13 mouse cellular contexts compared by ENCODE assay signal in the genomic region with DNA sequence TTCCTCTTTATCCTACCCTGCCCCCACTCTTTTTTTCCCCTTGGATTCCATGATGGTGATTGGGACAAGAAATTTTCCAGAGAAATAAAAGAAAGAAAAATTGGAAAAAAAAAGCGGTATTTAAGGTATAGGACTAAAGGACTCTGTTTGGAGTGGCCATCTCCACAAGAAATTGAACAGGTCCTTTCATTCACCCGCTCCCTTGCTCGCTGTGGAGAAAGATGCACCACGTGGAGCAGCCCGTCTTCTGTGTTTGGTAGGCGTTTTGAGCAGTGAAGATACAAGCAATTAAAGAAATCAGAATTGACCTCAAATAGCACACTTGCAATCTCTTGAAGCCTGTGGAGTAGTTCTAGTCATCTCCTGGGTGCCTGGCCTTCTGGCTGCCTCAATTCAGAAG.
DNase-seq lines count a peak whose midpoint lies in the region; ATAC-seq and TF ChIP-seq lines count a peak whose summit lies in the region.
"Had no signal": no experiment of that assay in that cellular context is flagged by ENCODE, and none has a peak within 500 bp of the region (broad histone marks: within the 10 kb centered on the region; RNA-seq: fewer than 3 reads in every experiment).

No protein-coding gene starts in this region.

- H3K79me2 ChIP-seq in heart, adult 2 months (replicated peaks; ENCODE audit: control insufficient read depth, insufficient read depth, low read length): no peaks in the 10 kb centered on the region

- no peaks in the 10 kb centered on the region for H3K36me3 ChIP-seq in heart, embryonic 12.5 days
- H3K36me3 ChIP-seq in heart, adult 2 months (ENCODE audit: control insufficient read depth, insufficient read depth, low read length): no peaks in the 10 kb centered on the region
- H3K36me3 ChIP-seq in forebrain, embryonic 12.5 days (replicated peaks): no peaks in the 10 kb centered on the region
- no peaks in the 10 kb centered on the region for H3K36me3 ChIP-seq in hindbrain, embryonic 15.5 days
- H3K36me3 ChIP-seq in midbrain, embryonic 16.5 days (ENCODE audit: control insufficient read depth, insufficient read depth, low read length): no peaks in the 10 kb centered on the region
- H3K36me3 ChIP-seq in intestine, postnatal 0 days (ENCODE audit: control insufficient read depth, insufficient read depth): no peaks in the 10 kb centered on the region
- H3K36me3 ChIP-seq: liver, embryonic 15.5 days had no signal

- 34% methylated on average over 6 of the region's 6 CpGs for WGBS in heart, embryonic 12.5 days
- WGBS in heart, adult 2 months: 35% methylated on average over 6 of the region's 6 CpGs
- WGBS in forebrain, embryonic 12.5 days: 26% methylated on average over 6 of the region's 6 CpGs
- 29% methylated on average over 6 of the region's 6 CpGs for WGBS in hindbrain, embryonic 15.5 days
- 31% methylated on average over 6 of the region's 6 CpGs for WGBS in midbrain, embryonic 16.5 days
- WGBS in intestine, postnatal 0 days: 47% methylated on average over 6 of the region's 6 CpGs

- no peak overlapping the region for H3K4me3 ChIP-seq in heart, embryonic 12.5 days
- H3K4me3 ChIP-seq in heart, adult 2 months: no peak overlapping the region
- no peak overlapping the region for H3K4me3 ChIP-seq in forebrain, embryonic 12.5 days (replicated peaks)
- no peak overlapping the region for H3K4me3 ChIP-seq in hindbrain, embryonic 15.5 days
- peak overlapping the region; percentile 22; the same call in 1 of the 2 replicates for H3K4me3 ChIP-seq in midbrain, embryonic 16.5 days (ENCODE audit: low read depth, low read length)
- H3K4me3 ChIP-seq in intestine, postnatal 0 days (ENCODE audit: low read depth, low read length): no peak overlapping the region
- H3K4me3 ChIP-seq: liver, embryonic 15.5 days had no signal

- peak overlapping the region; percentile 64 for H3K4me2 ChIP-seq in heart, embryonic 12.5 days
- H3K4me2 ChIP-seq in forebrain, embryonic 12.5 days: peak overlapping the region; percentile 38; the same call in 1 of the 2 replicates
- H3K4me2 ChIP-seq in hindbrain, embryonic 15.5 days: peak overlapping the region; percentile 49
- H3K4me2 ChIP-seq in midbrain, embryonic 16.5 days (ENCODE audit: low read length): peak overlapping the region; percentile 46
- no peak overlapping the region for H3K4me2 ChIP-seq in intestine, postnatal 0 days (replicated peaks; ENCODE audit: low read depth)
- H3K4me2 ChIP-seq: liver, embryonic 15.5 days had no signal

- no peak for ATAC-seq in heart, embryonic 12.5 days (ENCODE audit: insufficient number of reproducible peaks, low FRiP score)
- no peak for ATAC-seq in forebrain, embryonic 12.5 days (ENCODE audit: low FRiP score)
- ATAC-seq in hindbrain, embryonic 15.5 days (ENCODE audit: low FRiP score, low read depth): no peak
- no peak for ATAC-seq in midbrain, embryonic 16.5 days
- ATAC-seq in intestine, postnatal 0 days: no peak

- TF ChIP-seq EP300 in heart, adult 2 months (IDR thresholded peaks at IDR 0.05; ENCODE audit: insufficient read depth, low read depth, low read length): no peak

- no peak overlapping the region for H3K9ac ChIP-seq in heart, embryonic 12.5 days
- no peak overlapping the region for H3K9ac ChIP-seq in heart, adult 2 months (ENCODE audit: low read depth, low read length)
- no peak overlapping the region for H3K9ac ChIP-seq in forebrain, embryonic 12.5 days
- H3K9ac ChIP-seq in hindbrain, embryonic 15.5 days: no peak overlapping the region
- no peak overlapping the region for H3K9ac ChIP-seq in midbrain, embryonic 16.5 days (ENCODE audit: low read depth, low read length)
- H3K9ac ChIP-seq in intestine, postnatal 0 days (ENCODE audit: low read depth, low read length): no peak overlapping the region
- H3K9ac ChIP-seq: liver, embryonic 15.5 days had no signal

- DNase-seq in heart, adult 2 months: no peak
- DNase-seq in left cerebral cortex, postnatal 14 days (ENCODE audit: low spot score in 2 of 2): no peak
- DNase-seq in Muller cell, postnatal 12 days (ENCODE audit: inconsistent ontology term): no peak
- DNase-seq: adrenal gland, postnatal 25 days; cerebellum, postnatal 36 days; lung, postnatal 14 days; right cerebral cortex, postnatal 14 days had no signal

- intact Hi-C loops in heart, adult 2 months (cut with DNase I): no loop called here
- intact Hi-C loops in left cerebral cortex, postnatal 14 days (cut with DNase I): no loop called here

- H3K27ac ChIP-seq in heart, embryonic 12.5 days (ENCODE audit: poor library complexity, severe bottlenecking): no peak overlapping the region
- no peak overlapping the region for H3K27ac ChIP-seq in heart, adult 2 months
- no peak overlapping the region for H3K27ac ChIP-seq in forebrain, embryonic 12.5 days
- no peak overlapping the region for H3K27ac ChIP-seq in hindbrain, embryonic 15.5 days (replicated peaks)
- H3K27ac ChIP-seq in midbrain, embryonic 16.5 days (ENCODE audit: low read length): no peak overlapping the region
- H3K27ac ChIP-seq in intestine, postnatal 0 days (ENCODE audit: low read depth, low read length): no peak overlapping the region
- H3K27ac ChIP-seq: liver, embryonic 15.5 days had no signal

- no peaks in the 10 kb centered on the region for H3K9me3 ChIP-seq in heart, embryonic 12.5 days (replicated peaks)
- no peaks in the 10 kb centered on the region for H3K9me3 ChIP-seq in forebrain, embryonic 12.5 days
- H3K9me3 ChIP-seq in hindbrain, embryonic 15.5 days: no peaks in the 10 kb centered on the region
- H3K9me3 ChIP-seq in midbrain, embryonic 16.5 days (replicated peaks; ENCODE audit: control insufficient read depth, low read length, poor library complexity, severe bottlenecking): no peaks in the 10 kb centered on the region
- no peaks in the 10 kb centered on the region for H3K9me3 ChIP-seq in intestine, postnatal 0 days (ENCODE audit: control insufficient read depth)
- H3K9me3 ChIP-seq: liver, embryonic 15.5 days had no signal

- no peaks in the 10 kb centered on the region for H3K27me3 ChIP-seq in heart, embryonic 12.5 days (replicated peaks)
- H3K27me3 ChIP-seq in heart, adult 2 months (ENCODE audit: control insufficient read depth, insufficient read depth, low read length): no peaks in the 10 kb centered on the region
- H3K27me3 ChIP-seq in forebrain, embryonic 12.5 days: no peaks in the 10 kb centered on the region
- no peaks in the 10 kb centered on the region for H3K27me3 ChIP-seq in hindbrain, embryonic 15.5 days
- H3K27me3 ChIP-seq in midbrain, embryonic 16.5 days (ENCODE audit: control insufficient read depth, insufficient read depth, low read depth, low read length): no peaks in the 10 kb centered on the region
- H3K27me3 ChIP-seq in intestine, postnatal 0 days (replicated peaks; ENCODE audit: control insufficient read depth, insufficient read depth, low read length): no peaks in the 10 kb centered on the region

- TF ChIP-seq POLR2A in heart, adult 2 months (IDR thresholded peaks at IDR 0.05; ENCODE audit: insufficient read depth, low read depth, low read length): no peak

- no peak for TF ChIP-seq CTCF in heart, adult 2 months (IDR thresholded peaks at IDR 0.05)
- TF ChIP-seq CTCF in intestine, postnatal 0 days (IDR thresholded peaks at IDR 0.05; ENCODE audit: low read depth): no peak

- H3K4me1 ChIP-seq in heart, embryonic 12.5 days (replicated peaks): no peaks in the 10 kb centered on the region
- no peaks in the 10 kb centered on the region for H3K4me1 ChIP-seq in heart, adult 2 months (ENCODE audit: control insufficient read depth, insufficient read depth, low read length)
- peaks cover 21% of the 10 kb centered on the region for H3K4me1 ChIP-seq in forebrain, embryonic 12.5 days
- 0 out of 2 replicates have a peak, but pooled peaks cover 5% of the 10 kb centered on the region for H3K4me1 ChIP-seq in hindbrain, embryonic 15.5 days (replicated peaks)
- H3K4me1 ChIP-seq in midbrain, embryonic 16.5 days (ENCODE audit: control insufficient read depth, insufficient read depth, low read length): peaks cover 3% of the 10 kb centered on the region; the same call in 1 of the 2 replicates
- no peaks in the 10 kb centered on the region for H3K4me1 ChIP-seq in intestine, postnatal 0 days (replicated peaks; ENCODE audit: control insufficient read depth, insufficient read depth, low read length)
- H3K4me1 ChIP-seq: liver, embryonic 15.5 days had no signal
